Mouse (Mus musculus) limb, embryonic 14.5 days (tissue): ENCODE measurements at regions not wholly inside any gene's neighbourhood (a gene's known extent, or its start where the extent isn't known, plus 50 kb on each side); places are given as distances from the start of the nearest gene placed in this dataset.

Source experiments
- ATAC-seq: fragments of 200-750 bp; cut with Nextera tagmentation; 2 replicates; pipeline ENCODE4 v1.8.0; 2017; ENCODE audit warnings: low read depth, moderate number of reproducible peaks, moderate TSS enrichment; ENCODE audit not compliant: low FRiP score
- DNase-seq: peaks from one replicate; pipeline ENCODE4 v3.0.0-alpha.2; 2015; ENCODE audit warnings: low spot score
- H3K27ac ChIP-seq: fragments of 300-500 bp; sonication (generic); replicated peaks from 2 replicates; pipeline ENCODE4 v1.5.1; 2014; ENCODE audit warnings: low read depth, mild to moderate bottlenecking, low read length, moderate library complexity, mixed read lengths
- H3K27me3 ChIP-seq: fragments of 300-500 bp; sonication (generic); 2 replicates; pipeline ENCODE4 v1.6.1; 2014; ENCODE audit warnings: low read length, mixed read lengths; ENCODE audit not compliant: control insufficient read depth, insufficient read depth
- H3K36me3 ChIP-seq: fragments of 300-500 bp; sonication (generic); 2 replicates; pipeline ENCODE4 v1.6.1; 2014; ENCODE audit warnings: mild to moderate bottlenecking, low read length, moderate library complexity, mixed read lengths; ENCODE audit not compliant: control insufficient read depth, insufficient read depth
- H3K4me1 ChIP-seq: fragments of 300-500 bp; sonication (generic); 2 replicates; pipeline ENCODE4 v1.6.1; 2014; ENCODE audit warnings: antibody characterized with exemption, low read length, mixed read lengths; ENCODE audit not compliant: control insufficient read depth, insufficient read depth
- H3K4me2 ChIP-seq: fragments of 300-500 bp; sonication (generic); replicated peaks from 2 replicates; pipeline ENCODE4 v1.6.1; 2014; ENCODE audit warnings: low read depth, mild to moderate bottlenecking, low read length, moderate library complexity; ENCODE audit not compliant: severe bottlenecking
- H3K4me3 ChIP-seq: fragments of 300-500 bp; sonication (generic); replicated peaks from 2 replicates; pipeline ENCODE4 v1.5.1; 2014; ENCODE audit warnings: low read length
- H3K9ac ChIP-seq: fragments of 300-500 bp; sonication (generic); 2 replicates; pipeline ENCODE4 v1.6.1; 2014; ENCODE audit warnings: mild to moderate bottlenecking, low read depth, low read length, moderate library complexity; ENCODE audit not compliant: severe bottlenecking
- H3K9me3 ChIP-seq: fragments of 300-500 bp; sonication (generic); 2 replicates; pipeline ENCODE4 v1.6.1; 2016; ENCODE audit warnings: low read length; ENCODE audit not compliant: control insufficient read depth
- POLR2A ChIP-seq: fragments of 200-500 bp; IDR thresholded peaks from 2 replicates; pipeline ENCODE4 v1.8.0; 2012; ENCODE audit warnings: inconsistent platforms, mild to moderate bottlenecking, moderate library complexity, borderline replicate concordance; ENCODE audit not compliant: insufficient read depth, insufficient read length; ENCODE audit errors: extremely low read depth
- WGBS: fragments of 180-500 bp; shearing (Covaris S2); extraction: QIAGEN DNeasy Blood & Tissue Kit; methylation state at CpG from one replicate; pipeline ENCODE4 v1.1.7; 2014; 5-methylcytosine and 5-hydroxymethylcytosine counted together

GRCm38 (mm10) chr5:144643438-144643837, 97.7 kb downstream of the Nptx2 start:
- no peak for TF ChIP-seq POLR2A
- ATAC-seq (no peak), DNase-seq (no peak)
- Histone ChIP-seq H3K4me3 (no peak overlapping the region), H3K9ac (no peak overlapping the region), H3K27ac (no peak overlapping the region), H3K4me1 (no peaks in the 10 kb centered on the region), H3K4me2 (no peak overlapping the region), H3K27me3 (no peaks in the 10 kb centered on the region), H3K36me3 (no peaks in the 10 kb centered on the region), H3K9me3 (no peaks in the 10 kb centered on the region)
- 31% methylated on average over 2 of the region's 2 CpGs for WGBS

GRCm38 (mm10) chr5:144645367-144645766, 99.7 kb downstream of the Nptx2 start:
- 17% methylated on average over 3 of the region's 3 CpGs for WGBS
- Histone ChIP-seq H3K36me3 (no peaks in the 10 kb centered on the region), H3K27ac (no peak overlapping the region), H3K4me2 (no peak overlapping the region), H3K4me3 (no peak overlapping the region), H3K4me1 (no peaks in the 10 kb centered on the region), H3K9ac (no peak overlapping the region), H3K27me3 (no peaks in the 10 kb centered on the region), H3K9me3 (no peaks in the 10 kb centered on the region)
- DNase-seq (no peak), ATAC-seq (no peak)
- TF ChIP-seq POLR2A = no peak

GRCm38 (mm10) chr5:144647311-144648104, 101.8 kb downstream of the Nptx2 start:
- no peak for DNase-seq
- TF ChIP-seq POLR2A = no peak
- WGBS = 77% methylated on average over 12 of the region's 12 CpGs
- ATAC-seq = no peak
- Histone ChIP-seq H3K4me3 (no peak overlapping the region), H3K4me2 (no peak overlapping the region), H3K36me3 (no peaks in the 10 kb centered on the region), H3K4me1 (no peaks in the 10 kb centered on the region), H3K27me3 (no peaks in the 10 kb centered on the region), H3K27ac (no peak overlapping the region), H3K9me3 (no peaks in the 10 kb centered on the region), H3K9ac (no peak overlapping the region)

GRCm38 (mm10) chr5:144652231-144652630, 106.5 kb downstream of the Nptx2 start:
- 64% methylated on average over 5 of the region's 5 CpGs for WGBS
- H3K4me1 ChIP-seq = no peaks in the 10 kb centered on the region
- H3K36me3 ChIP-seq = no peaks in the 10 kb centered on the region
- no peak for DNase-seq
- TF ChIP-seq POLR2A = no peak
- H3K4me2 ChIP-seq = no peak overlapping the region
- H3K9ac ChIP-seq = no peak overlapping the region
- no peak overlapping the region for H3K4me3 ChIP-seq
- ATAC-seq = no peak
- H3K9me3 ChIP-seq = no peaks in the 10 kb centered on the region
- no peak overlapping the region for H3K27ac ChIP-seq
- H3K27me3 ChIP-seq = no peaks in the 10 kb centered on the region

- Histone ChIP-seq H3K4me1 (no peaks in the 10 kb centered on the region), H3K36me3 (no peaks in the 10 kb centered on the region), H3K4me3 (no peak overlapping the region), H3K4me2 (no peak overlapping the region), H3K9me3 (no peaks in the 10 kb centered on the region), H3K9ac (no peak overlapping the region), H3K27ac (no peak overlapping the region), H3K27me3 (no peaks in the 10 kb centered on the region)
- DNase-seq (no peak), ATAC-seq (no peak)
- TF ChIP-seq POLR2A = no peak
- WGBS = 77% methylated on average over 3 of the region's 3 CpGs
These were observed 99.6 kb downstream of the Tmem130 start for GRCm38 (mm10) chr5:144662031-144662430.

GRCm38 (mm10) chr5:144663981-144664380, 97.6 kb downstream of the Tmem130 start:
- TF ChIP-seq POLR2A = no peak
- H3K36me3 ChIP-seq = no peaks in the 10 kb centered on the region
- no peaks in the 10 kb centered on the region for H3K9me3 ChIP-seq
- DNase-seq (no peak), ATAC-seq (no peak)
- no peaks in the 10 kb centered on the region for H3K27me3 ChIP-seq
- no peak overlapping the region for H3K9ac ChIP-seq
- 89% methylated on average over 9 of the region's 9 CpGs for WGBS
- no peak overlapping the region for H3K4me3 ChIP-seq
- H3K4me2 ChIP-seq = no peak overlapping the region
- no peak overlapping the region for H3K27ac ChIP-seq
- H3K4me1 ChIP-seq = no peaks in the 10 kb centered on the region
